Mouse (Mus musculus) midbrain, embryonic 14.5 days (tissue): ENCODE data around the gene Gm20481. TPM values are rescaled to one million over a fixed set of nuclear protein-coding genes. Genes with fewer than 3 reads are reported as not detected.
"Not testable (repeated sequence)": the region's sequence is repeated elsewhere in the genome, so short reads cannot be mapped to it uniquely, and the experiment has no call there.

Experiments
- ATAC-seq: fragments of 200-750 bp; cut with Nextera tagmentation; 2 replicates; pipeline ENCODE4 v1.8.0; 2017; ENCODE audit warnings: moderate number of reproducible peaks, moderate library complexity; ENCODE audit not compliant: low FRiP score, low TSS enrichment
- DNase-seq: peaks from one replicate; pipeline ENCODE4 v3.0.0-alpha.2; 2015
- H3K27ac ChIP-seq: fragments of 300-500 bp; sonication (generic); replicated peaks from 2 replicates; pipeline ENCODE4 v1.5.1; 2014; ENCODE audit warnings: mild to moderate bottlenecking, low read depth, low read length, moderate library complexity
- H3K27me3 ChIP-seq: fragments of 300-500 bp; sonication (generic); 2 replicates; pipeline ENCODE4 v1.6.1; 2014; ENCODE audit warnings: low read length, control low read depth, mixed read lengths; ENCODE audit not compliant: control insufficient read depth, insufficient read depth
- H3K36me3 ChIP-seq: fragments of 300-500 bp; sonication (generic); 2 replicates; pipeline ENCODE4 v1.6.1; 2014; ENCODE audit warnings: low read length, control low read depth; ENCODE audit not compliant: control insufficient read depth, insufficient read depth
- H3K4me1 ChIP-seq: fragments of 300-500 bp; sonication (generic); 2 replicates; pipeline ENCODE4 v1.6.1; 2014; ENCODE audit warnings: mild to moderate bottlenecking, antibody characterized with exemption, low read length, control low read depth; ENCODE audit not compliant: control insufficient read depth, insufficient read depth
- H3K4me2 ChIP-seq: fragments of 300-500 bp; sonication (generic); 2 replicates; pipeline ENCODE4 v1.6.1; 2014; ENCODE audit warnings: mild to moderate bottlenecking, low read length, moderate library complexity
- H3K4me3 ChIP-seq: fragments of 300-500 bp; sonication (generic); replicated peaks from 2 replicates; pipeline ENCODE4 v1.5.1; 2014; ENCODE audit warnings: low read depth, low read length
- H3K9ac ChIP-seq: fragments of 300-500 bp; sonication (generic); replicated peaks from 2 replicates; pipeline ENCODE4 v1.6.1; 2014; ENCODE audit warnings: mild to moderate bottlenecking, low read length, moderate library complexity
- H3K9me3 ChIP-seq: fragments of 300-500 bp; sonication (generic); 2 replicates; pipeline ENCODE4 v1.6.1; 2016; ENCODE audit warnings: low read length, control low read depth, mixed read lengths; ENCODE audit not compliant: control insufficient read depth
- WGBS: fragments of 180-500 bp; shearing (Covaris S2); extraction: QIAGEN DNeasy Blood & Tissue Kit; methylation state at CpG from one replicate; pipeline ENCODE4 v1.1.7; 2014; 5-methylcytosine and 5-hydroxymethylcytosine counted together
- polyA plus RNA-seq: library from polyadenylated mRNA; unstranded; fragments of >200 nt; fragmentation: Nextera tagmentation; extraction: Ambion mirVana; gene quantifications from 2 replicates; pipeline ENCODE4 v1.2.1, GENCODE M21; 2014

Gene Gm20481
- polyA plus RNA-seq, 1 experiment from 2014 or later = 2.3 TPM

DNA sequence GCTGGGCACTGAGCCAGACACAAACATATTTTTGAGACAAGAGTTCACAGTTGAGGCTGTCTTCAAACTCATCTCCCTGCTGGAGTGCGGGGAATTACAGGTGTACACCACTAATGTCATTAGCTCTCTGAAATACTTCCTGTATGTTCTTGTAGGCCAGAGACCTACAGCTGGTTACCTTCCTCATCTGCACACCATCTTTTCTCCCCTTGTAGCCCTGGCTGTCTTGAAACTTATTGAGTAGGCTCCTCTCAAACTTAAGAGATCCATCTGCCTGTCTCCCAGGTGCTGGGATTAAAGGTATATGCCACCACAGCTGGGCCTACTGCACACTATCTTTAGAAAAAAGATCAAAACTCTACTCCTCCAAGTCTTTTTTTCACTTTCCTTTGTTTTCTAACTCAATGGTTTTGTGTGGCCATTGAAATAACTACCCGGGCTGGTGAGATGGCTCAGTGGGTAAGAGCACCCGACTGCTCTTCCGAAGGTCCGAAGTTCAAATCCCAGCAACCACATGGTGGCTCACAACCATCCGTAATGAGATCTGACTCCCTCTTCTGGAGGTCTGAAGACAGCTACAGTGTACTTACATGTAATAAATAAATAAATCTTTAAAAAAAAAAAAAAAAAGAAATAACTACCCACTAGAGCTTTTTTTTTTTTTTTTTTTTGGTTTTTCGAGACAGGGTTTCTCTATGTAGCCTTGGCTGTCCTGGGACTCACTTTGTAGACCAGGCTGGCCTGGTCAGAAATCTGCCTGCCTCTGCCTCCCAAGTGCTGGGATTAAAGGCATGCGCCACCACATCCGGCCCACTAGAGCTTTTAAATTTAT, 20.8 kb upstream of the Gm20481 start:
- peak; percentile 7 for DNase-seq
- not testable (repeated sequence) for H3K27me3 ChIP-seq, H3K4me3 ChIP-seq, H3K9me3 ChIP-seq, H3K4me2 ChIP-seq, ATAC-seq, H3K9ac ChIP-seq, H3K27ac ChIP-seq
- H3K4me1 ChIP-seq = peaks cover 12% of the 10 kb centered on the region
- 60% methylated on average over 9 of the region's 9 CpGs for WGBS
- peaks cover 25% of the 10 kb centered on the region for H3K36me3 ChIP-seq

DNA sequence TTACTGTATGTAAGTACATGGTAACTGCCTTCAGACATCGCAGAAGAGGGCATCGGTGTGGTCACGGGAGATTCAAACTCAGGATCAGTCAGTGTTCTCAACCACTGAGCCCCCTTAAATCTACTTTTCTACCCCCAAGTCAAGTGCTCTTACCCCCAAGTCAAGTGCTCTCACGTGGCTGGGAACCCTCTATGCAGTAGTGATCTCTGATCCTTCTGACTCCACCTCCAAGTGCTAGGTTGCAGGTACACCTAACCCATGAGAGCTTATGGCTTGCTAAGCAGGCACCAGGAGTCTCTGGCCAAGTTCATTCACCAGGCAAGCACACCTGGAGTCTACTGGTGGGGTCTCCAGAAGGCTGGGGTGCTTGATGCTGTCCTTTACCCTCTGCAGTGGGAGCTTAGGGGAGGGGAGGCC, 20.2 kb upstream of the Gm20481 start:
- Histone ChIP-seq H3K36me3 (peaks cover 25% of the 10 kb centered on the region), H3K4me1 (peaks cover 12% of the 10 kb centered on the region), H3K27me3 (no peaks in the 10 kb centered on the region), H3K27ac (no peak overlapping the region), H3K4me3 (no peak overlapping the region), H3K9ac (no peak overlapping the region; the same call in 1 of the 2 replicates), H3K4me2 (0 out of 2 replicates have a peak overlapping the region, but pooled peaks have one; percentile 7), H3K9me3 (no peaks in the 10 kb centered on the region)
- 42% methylated on average over 4 of the region's 4 CpGs for WGBS
- no peak for DNase-seq
- ATAC-seq = no peak

DNA sequence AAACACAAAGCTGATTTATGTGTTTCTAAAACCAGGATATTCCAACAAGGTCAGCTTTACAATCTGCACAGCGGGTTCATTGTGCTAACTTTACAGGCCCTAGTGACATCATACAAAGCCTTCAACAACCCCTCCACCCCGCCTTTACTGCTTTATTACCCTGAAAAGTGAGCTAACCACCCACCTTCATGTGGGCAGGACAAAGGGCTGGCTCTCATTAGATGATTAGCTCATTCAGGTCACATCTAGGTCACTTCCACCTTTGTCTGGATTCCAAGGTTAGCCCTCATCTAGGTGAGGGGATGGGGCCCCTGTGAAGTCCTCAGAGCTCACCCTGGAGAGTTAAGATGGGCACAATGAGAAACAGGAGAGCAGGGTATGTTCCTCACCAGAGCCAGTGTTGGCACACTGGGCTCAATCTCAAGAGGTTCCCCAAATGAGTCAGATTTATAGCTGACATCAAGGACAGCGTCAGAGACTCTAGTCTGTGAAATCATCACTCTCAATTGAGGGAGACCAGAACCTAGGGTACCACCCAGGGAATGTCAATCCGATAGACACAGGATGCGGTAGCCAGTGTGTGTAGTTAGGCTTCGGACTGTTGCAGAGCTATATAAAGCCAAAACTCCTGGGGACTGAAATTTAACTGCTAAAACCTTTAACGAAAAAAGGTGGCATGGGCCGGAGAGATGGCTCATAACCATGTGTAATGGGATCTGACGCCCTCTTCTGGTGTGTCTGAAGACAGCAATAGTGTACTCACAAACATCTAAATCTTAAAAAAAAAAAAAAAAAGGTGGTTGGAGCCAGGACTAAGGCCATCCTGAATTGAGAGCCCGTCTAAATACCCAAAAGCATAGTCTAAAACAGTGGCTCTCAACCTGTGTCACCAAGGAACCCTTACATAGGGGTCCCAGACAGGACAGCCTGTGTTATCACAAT, 18.9 kb upstream of the Gm20481 start:
- H3K9ac ChIP-seq = peak overlapping the region; percentile 97
- 0 out of 2 replicates have a peak, but pooled peaks cover 9% of the 10 kb centered on the region for H3K27me3 ChIP-seq
- H3K27ac ChIP-seq = peak overlapping the region; percentile 87
- 31% methylated on average over 10 of the region's 10 CpGs for WGBS
- H3K4me3 ChIP-seq = peak overlapping the region; percentile 98
- H3K9me3 ChIP-seq = no peaks in the 10 kb centered on the region
- peak; percentile 16 for DNase-seq
- H3K4me1 ChIP-seq = peaks cover 12% of the 10 kb centered on the region
- peak overlapping the region; percentile 84 for H3K4me2 ChIP-seq
- peaks cover 25% of the 10 kb centered on the region for H3K36me3 ChIP-seq
- ATAC-seq = no peak

DNA sequence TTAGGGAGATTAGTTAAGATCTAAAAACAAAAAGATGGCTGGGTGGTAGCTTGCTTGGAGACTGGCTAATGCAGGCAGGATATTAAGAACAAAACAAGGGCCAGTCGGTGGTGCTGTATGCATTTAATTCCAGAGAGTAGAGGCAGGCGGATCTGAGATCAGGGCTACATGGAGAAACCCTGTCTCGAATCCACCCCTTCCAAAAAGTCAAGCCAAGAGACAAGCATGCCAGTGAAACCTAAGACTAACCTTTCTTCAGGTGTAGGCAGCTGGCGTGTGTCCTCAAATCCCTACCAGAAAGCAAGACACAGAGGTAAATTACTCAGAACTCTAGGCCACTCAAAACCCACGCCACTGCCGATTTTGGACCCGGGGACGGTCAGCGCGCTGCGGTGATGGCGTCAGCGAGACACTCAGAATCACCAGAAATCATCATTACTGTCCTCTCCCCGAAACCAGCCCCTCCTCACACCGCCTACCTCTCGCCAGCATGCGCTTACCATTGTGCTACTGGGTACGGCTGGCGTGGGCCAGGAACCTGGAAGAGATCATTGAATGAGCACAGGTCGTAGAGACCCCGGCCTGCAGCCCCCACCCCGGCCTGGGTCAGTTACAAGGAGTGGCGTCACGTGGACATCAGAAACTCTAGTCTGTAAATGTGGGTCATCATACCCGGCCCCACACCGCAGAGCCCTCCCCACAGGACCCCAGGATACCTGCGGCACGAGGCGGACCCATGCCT, 17.9 kb upstream of the Gm20481 start:
- H3K9me3 ChIP-seq = no peaks in the 10 kb centered on the region
- H3K27me3 ChIP-seq = 0 out of 2 replicates have a peak, but pooled peaks cover 13% of the 10 kb centered on the region
- WGBS = under 1% methylated on average over 29 of the region's 29 CpGs
- H3K36me3 ChIP-seq = peaks cover 25% of the 10 kb centered on the region
- peaks cover 12% of the 10 kb centered on the region for H3K4me1 ChIP-seq
- DNase-seq (peak; percentile 56), ATAC-seq (peak; percentile 59; the same call in 1 of the 2 replicates)
- peak overlapping the region; percentile 98 for H3K4me3 ChIP-seq
- peak overlapping the region; percentile 87 for H3K27ac ChIP-seq
- peak overlapping the region; percentile 97 for H3K9ac ChIP-seq
- H3K4me2 ChIP-seq = peak overlapping the region; percentile 84

DNA sequence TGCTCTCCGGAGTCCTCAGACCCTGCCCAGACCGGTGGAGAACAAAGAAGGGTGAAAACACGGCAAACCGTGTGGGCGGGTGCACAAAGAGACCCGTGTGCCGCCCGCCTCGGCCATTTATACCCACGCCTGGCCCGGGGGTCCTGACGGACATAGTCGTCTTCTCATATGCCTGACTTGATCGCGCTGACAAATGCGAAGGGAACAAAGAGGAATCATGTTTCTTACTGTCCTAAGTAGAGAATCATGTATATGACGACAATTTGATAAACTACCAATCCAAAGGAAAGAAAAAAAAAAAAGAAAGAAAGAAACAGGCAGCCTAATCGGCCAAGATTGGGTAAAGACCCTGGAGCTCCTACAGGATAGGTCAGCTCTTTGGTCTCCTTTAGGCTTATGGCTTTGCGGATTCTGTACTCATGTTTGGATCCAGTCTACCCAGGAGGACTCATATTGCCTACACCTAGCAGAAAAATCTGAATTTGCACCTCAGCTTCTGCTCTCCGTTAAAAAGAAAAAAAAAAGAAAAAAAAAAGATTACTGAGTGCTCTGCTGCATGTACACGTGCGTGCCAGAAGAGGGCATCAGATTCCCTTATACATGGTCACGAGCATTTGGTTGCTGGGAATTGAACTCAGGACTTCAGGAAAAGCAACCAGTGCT, 17.2 kb upstream of the Gm20481 start:
- Histone ChIP-seq H3K27ac (peak overlapping the region; percentile 87), H3K36me3 (peaks cover 25% of the 10 kb centered on the region), H3K4me1 (peaks cover 12% of the 10 kb centered on the region), H3K9me3 (no peaks in the 10 kb centered on the region), H3K27me3 (0 out of 2 replicates have a peak, but pooled peaks cover 13% of the 10 kb centered on the region), H3K9ac (peak overlapping the region; percentile 97), H3K4me3 (peak overlapping the region; percentile 98), H3K4me2 (peak overlapping the region; percentile 84)
- ATAC-seq (peak; percentile 87), DNase-seq (peak; percentile 90)
- under 1% methylated on average over 23 of the region's 23 CpGs for WGBS

DNA sequence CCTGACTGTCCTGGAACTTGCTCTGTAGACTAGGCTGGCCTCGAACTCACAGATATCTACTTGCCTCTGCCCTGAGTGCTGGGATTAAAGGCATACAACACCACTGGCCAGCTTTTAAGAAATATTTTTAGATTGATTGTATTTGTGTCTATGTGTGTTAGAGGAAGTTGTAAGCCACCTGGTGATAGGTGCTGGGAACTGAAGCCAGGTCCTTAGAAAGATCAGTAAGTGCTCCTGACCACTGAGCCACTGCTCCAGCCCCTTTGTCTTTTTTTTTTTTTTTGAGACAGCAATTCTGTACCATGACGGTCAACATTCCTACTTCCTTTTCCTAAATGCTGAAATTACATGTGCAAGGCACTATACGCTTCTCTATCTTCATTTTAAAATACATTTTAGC, 16.5 kb upstream of the Gm20481 start:
- H3K4me2 ChIP-seq = peak overlapping the region; percentile 84; the same call in 1 of the 2 replicates

DNA sequence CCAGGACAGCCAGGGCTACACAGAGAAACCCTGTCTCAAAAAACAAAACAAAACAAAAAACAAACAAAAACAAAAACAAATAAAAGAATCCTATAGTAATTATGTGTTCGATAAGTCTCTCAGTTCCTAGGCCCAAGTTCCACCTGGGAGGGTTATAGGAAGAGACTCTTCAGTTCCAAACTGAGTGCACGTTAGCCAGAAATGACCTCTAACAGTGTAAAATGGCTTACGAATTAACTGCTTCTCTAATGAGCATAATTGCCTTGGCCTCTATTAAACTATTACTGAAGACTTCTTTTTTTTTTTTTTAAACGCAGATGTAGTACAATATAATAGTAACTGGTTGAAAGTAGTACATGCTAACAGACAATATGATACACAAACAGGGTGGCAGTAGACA, 15.8 kb upstream of the Gm20481 start:
- no peak overlapping the region for H3K9ac ChIP-seq
- ATAC-seq = no peak
- H3K27me3 ChIP-seq = 0 out of 2 replicates have a peak, but pooled peaks cover 13% of the 10 kb centered on the region
- peaks cover 18% of the 10 kb centered on the region for H3K36me3 ChIP-seq
- peaks cover 12% of the 10 kb centered on the region for H3K4me1 ChIP-seq
- H3K4me2 ChIP-seq = no peak overlapping the region
- no peak overlapping the region for H3K4me3 ChIP-seq
- no peak for DNase-seq
- WGBS = 95% methylated on average over 4 of the region's 4 CpGs
- no peak overlapping the region for H3K27ac ChIP-seq
- H3K9me3 ChIP-seq = no peaks in the 10 kb centered on the region

More for the DNA sequence above, 16.5 kb upstream of the Gm20481 start:
- ATAC-seq = no peak
- DNase-seq = no peak
- 95% methylated on average over 3 of the region's 3 CpGs for WGBS
- no peak overlapping the region for H3K9ac ChIP-seq
- peaks cover 24% of the 10 kb centered on the region for H3K36me3 ChIP-seq
- peak overlapping the region; percentile 87 for H3K27ac ChIP-seq
- H3K4me1 ChIP-seq = peaks cover 12% of the 10 kb centered on the region
- no peaks in the 10 kb centered on the region for H3K9me3 ChIP-seq
- peak overlapping the region; percentile 98; the same call in 1 of the 2 replicates for H3K4me3 ChIP-seq
- H3K27me3 ChIP-seq = 0 out of 2 replicates have a peak, but pooled peaks cover 13% of the 10 kb centered on the region
